Mouse (Mus musculus) intestine, postnatal 0 days (tissue): ENCODE measurements around the gene Chrm3. TPM values are rescaled to one million over a fixed set of nuclear protein-coding genes. Genes with fewer than 3 reads are reported as not detected.

Experiments
- ATAC-seq: fragments of 200-750 bp; cut with Nextera tagmentation; 2 replicates; pipeline ENCODE4 v1.8.0; 2017; ENCODE audit warnings: mild to moderate bottlenecking, moderate TSS enrichment, moderate library complexity
- H3K27ac ChIP-seq: fragments of 300-500 bp; sonication (generic); 2 replicates; pipeline ENCODE4 v1.5.1; 2014; ENCODE audit warnings: mild to moderate bottlenecking, low read depth, low read length, moderate library complexity
- H3K27me3 ChIP-seq: fragments of 300-500 bp; sonication (generic); replicated peaks from 2 replicates; pipeline ENCODE4 v1.6.1; 2014; ENCODE audit warnings: low read length, mixed read lengths; ENCODE audit not compliant: control insufficient read depth, insufficient read depth
- H3K36me3 ChIP-seq: fragments of 300-500 bp; sonication (generic); 2 replicates; pipeline ENCODE4 v1.6.1; 2014; ENCODE audit warnings: mild to moderate bottlenecking, moderate library complexity; ENCODE audit not compliant: control insufficient read depth, insufficient read depth
- H3K4me1 ChIP-seq: fragments of 300-500 bp; sonication (generic); replicated peaks from 2 replicates; pipeline ENCODE4 v1.6.1; 2014; ENCODE audit warnings: antibody characterized with exemption, low read length, mixed read lengths; ENCODE audit not compliant: control insufficient read depth, insufficient read depth
- H3K4me2 ChIP-seq: fragments of 300-500 bp; sonication (generic); replicated peaks from 2 replicates; pipeline ENCODE4 v1.6.1; 2014; ENCODE audit warnings: low read depth, mild to moderate bottlenecking, moderate library complexity
- H3K4me3 ChIP-seq: fragments of 300-500 bp; sonication (generic); 2 replicates; pipeline ENCODE4 v1.5.1; 2014; ENCODE audit warnings: low read depth, low read length
- H3K9ac ChIP-seq: fragments of 300-500 bp; sonication (generic); 2 replicates; pipeline ENCODE4 v1.6.1; 2014; ENCODE audit warnings: mild to moderate bottlenecking, low read depth, low read length
- H3K9me3 ChIP-seq: fragments of 300-500 bp; sonication (generic); 2 replicates; pipeline ENCODE4 v1.6.1; 2016; ENCODE audit warnings: mixed run types; ENCODE audit not compliant: control insufficient read depth
- CTCF ChIP-seq: sonication (generic); IDR thresholded peaks from 2 replicates; pipeline ENCODE4 v1.5.1; 2016; ENCODE audit warnings: low read depth, mild to moderate bottlenecking, control low read depth, antibody characterized with exemption, moderate library complexity
- WGBS: fragments of 180-500 bp; shearing (Covaris S2); extraction: QIAGEN DNeasy Blood & Tissue Kit; methylation state at CpG from one replicate; pipeline ENCODE4 v1.1.7; 2014; 5-methylcytosine and 5-hydroxymethylcytosine counted together
- polyA plus RNA-seq: library from polyadenylated mRNA; unstranded; fragments of >200 nt; fragmentation: Nextera tagmentation; extraction: Ambion mirVana; gene quantifications from 2 replicates; pipeline ENCODE4 v1.2.1, GENCODE M21; 2015

Gene Chrm3
- polyA plus RNA-seq, 1 experiment from 2014 or later: 0.53 TPM

GRCm38 (mm10) chr13:9929978-9930377 lies 430.7 kb downstream of the Chrm3 start:
- Histone ChIP-seq H3K4me1 (no peaks in the 10 kb centered on the region), H3K4me2 (no peak overlapping the region), H3K36me3 (no peaks in the 10 kb centered on the region), H3K9me3 (no peaks in the 10 kb centered on the region), H3K9ac (no peak overlapping the region), H3K4me3 (no peak overlapping the region), H3K27me3 (no peaks in the 10 kb centered on the region), H3K27ac (no peak overlapping the region)
- ATAC-seq: no peak
- no peak for TF ChIP-seq CTCF
- WGBS: 61% methylated on average over 2 of the region's 2 CpGs

GRCm38 (mm10) chr13:9921150-9921549 lies 439.5 kb downstream of the Chrm3 start:
- H3K9me3 ChIP-seq: no peaks in the 10 kb centered on the region
- H3K4me1 ChIP-seq: no peaks in the 10 kb centered on the region
- 68% methylated on average over 1 of the region's 1 CpGs for WGBS
- no peak for TF ChIP-seq CTCF
- H3K9ac ChIP-seq: no peak overlapping the region
- no peaks in the 10 kb centered on the region for H3K36me3 ChIP-seq
- H3K4me3 ChIP-seq: no peak overlapping the region
- H3K27ac ChIP-seq: no peak overlapping the region
- no peaks in the 10 kb centered on the region for H3K27me3 ChIP-seq
- H3K4me2 ChIP-seq: no peak overlapping the region
- ATAC-seq: no peak

- no peak overlapping the region for H3K27ac ChIP-seq
- H3K4me3 ChIP-seq: no peak overlapping the region
- H3K9me3 ChIP-seq: no peaks in the 10 kb centered on the region
- 85% methylated on average over 4 of the region's 4 CpGs for WGBS
- ATAC-seq: no peak
- no peak overlapping the region for H3K4me2 ChIP-seq
- no peaks in the 10 kb centered on the region for H3K27me3 ChIP-seq
- TF ChIP-seq CTCF: no peak
- H3K4me1 ChIP-seq: no peaks in the 10 kb centered on the region
- no peak overlapping the region for H3K9ac ChIP-seq
- no peaks in the 10 kb centered on the region for H3K36me3 ChIP-seq
Measured at GRCm38 (mm10) chr13:9912697-9913096, 447.9 kb downstream of the Chrm3 start.

GRCm38 (mm10) chr13:9908707-9909106 lies 451.9 kb downstream of the Chrm3 start:
- Histone ChIP-seq H3K36me3 (no peaks in the 10 kb centered on the region), H3K27me3 (no peaks in the 10 kb centered on the region), H3K27ac (no peak overlapping the region), H3K4me1 (no peaks in the 10 kb centered on the region), H3K4me2 (no peak overlapping the region), H3K9me3 (no peaks in the 10 kb centered on the region), H3K9ac (no peak overlapping the region), H3K4me3 (no peak overlapping the region)
- ATAC-seq: no peak
- TF ChIP-seq CTCF: no peak
- WGBS: 83% methylated on average over 2 of the region's 2 CpGs

- no peak for ATAC-seq
- Histone ChIP-seq H3K36me3 (no peaks in the 10 kb centered on the region), H3K27me3 (no peaks in the 10 kb centered on the region), H3K4me2 (no peak overlapping the region), H3K9me3 (no peaks in the 10 kb centered on the region), H3K9ac (no peak overlapping the region), H3K4me3 (no peak overlapping the region), H3K4me1 (no peaks in the 10 kb centered on the region), H3K27ac (no peak overlapping the region)
- no peak for TF ChIP-seq CTCF
- 61% methylated on average over 3 of the region's 3 CpGs for WGBS
Measured at GRCm38 (mm10) chr13:9907202-9907601, 453.4 kb downstream of the Chrm3 start.

GRCm38 (mm10) chr13:9904455-9904854 lies 456.2 kb downstream of the Chrm3 start:
- Histone ChIP-seq H3K36me3 (no peaks in the 10 kb centered on the region), H3K4me3 (no peak overlapping the region), H3K4me1 (no peaks in the 10 kb centered on the region), H3K4me2 (no peak overlapping the region), H3K27ac (no peak overlapping the region), H3K27me3 (no peaks in the 10 kb centered on the region), H3K9ac (no peak overlapping the region), H3K9me3 (no peaks in the 10 kb centered on the region)
- ATAC-seq: no peak
- TF ChIP-seq CTCF: no peak
